20 mouse cellular contexts compared by ENCODE assay signal in genomic region chr10:75702494-75702893, GRCm38 (mm10). TPM values are rescaled to one million over a fixed set of nuclear protein-coding genes. Genes with fewer than 3 reads are reported as not detected.
DNase-seq lines count a peak whose midpoint lies in the region; ATAC-seq lines count a peak whose summit lies in the region.
"Had no signal": no experiment of that assay in that cellular context is flagged by ENCODE, and none has a peak within 500 bp of the region (broad histone marks: within the 10 kb centered on the region; RNA-seq: fewer than 3 reads in every experiment).

No protein-coding gene starts in this region.

- ATAC-seq in liver, embryonic 15.5 days (ENCODE audit: insufficient read depth): no peak
- no peak for ATAC-seq in frontal cortex, adult (ENCODE audit: low TSS enrichment)
- ATAC-seq: forebrain, embryonic 16.5 days had no signal

- peaks cover 81% of the 10 kb centered on the region for H3K4me1 ChIP-seq in liver, embryonic 15.5 days (replicated peaks)

- DNase-seq in cerebellum, adult 9-11 months: peak; percentile 31
- DNase-seq in cerebellum, adult 8-10 months: no peak
- DNase-seq in 416B (ENCODE audit: low read depth): peak; percentile 92
- DNase-seq in natural killer cell, adult 2 months (ENCODE audit: low spot score in 2 of 2): peak; percentile 7 to 40
- no peak for DNase-seq in right cerebral cortex, postnatal 14 days
- DNase-seq: adrenal gland, adult 2 months; adrenal gland, postnatal 36 days; cerebellum, adult 2 months; cerebellum, postnatal 25 days; gastrocnemius, adult 2 months; gastrocnemius, postnatal 25 days; heart, adult 11 months; heart, postnatal 36 days had no signal

- H3K9ac ChIP-seq in liver, embryonic 15.5 days: no peak overlapping the region; the same call in 1 of the 2 replicates
- H3K9ac ChIP-seq: embryonic facial prominence, embryonic 12.5 days; forebrain, embryonic 12.5 days; heart, embryonic 13.5 days; hindbrain, embryonic 15.5 days had no signal

- H3K4me3 ChIP-seq in liver, embryonic 15.5 days (replicated peaks): no peak overlapping the region
- H3K4me3 ChIP-seq: embryonic facial prominence, embryonic 12.5 days; forebrain, embryonic 12.5 days; gastrocnemius, adult 2 months; heart, embryonic 13.5 days; hindbrain, embryonic 15.5 days had no signal

- no peak overlapping the region for H3K4me2 ChIP-seq in liver, embryonic 15.5 days
- H3K4me2 ChIP-seq: embryonic facial prominence, embryonic 12.5 days; forebrain, embryonic 12.5 days; heart, embryonic 13.5 days; hindbrain, embryonic 15.5 days had no signal

- H3K27ac ChIP-seq in liver, embryonic 15.5 days (replicated peaks): peak overlapping the region; percentile 64
- H3K27ac ChIP-seq: embryonic facial prominence, embryonic 12.5 days; forebrain, embryonic 12.5 days; heart, embryonic 13.5 days; hindbrain, embryonic 15.5 days had no signal

- WGBS in liver, embryonic 15.5 days (ENCODE audit: insufficient replicate concordance): 49% methylated on average over 2 of the region's 2 CpGs

- no peaks in the 10 kb centered on the region for H3K27me3 ChIP-seq in liver, embryonic 15.5 days
- H3K27me3 ChIP-seq: embryonic facial prominence, embryonic 12.5 days; forebrain, embryonic 12.5 days; heart, embryonic 13.5 days; hindbrain, embryonic 15.5 days had no signal

- peaks cover 68% of the 10 kb centered on the region for H3K36me3 ChIP-seq in liver, embryonic 15.5 days (replicated peaks)

- no peaks in the 10 kb centered on the region for H3K9me3 ChIP-seq in liver, embryonic 15.5 days (replicated peaks)
- H3K9me3 ChIP-seq: embryonic facial prominence, embryonic 12.5 days; forebrain, embryonic 12.5 days; heart, embryonic 13.5 days; hindbrain, embryonic 15.5 days had no signal

RNA-seq across cellular contexts. Expression of gene Susd2, which starts 58.7 kb away (rescaled TPM):
- 1.9 and 2.0 TPM in 2 replicates for polyA plus RNA-seq in liver, embryonic 15.5 days (2015; fragmentation: Nextera tagmentation; extraction: Ambion mirVana)

Comparison
In these comparisons a context has a peak if more than half of its experiments do, and no peak if none do; other contexts are left out.
1. DNase-seq: peak in cerebellum, adult 9-11 months (single experiment), 416B (single experiment) and natural killer cell, adult 2 months (2 of 2); none in cerebellum, adult 8-10 months (single experiment) and right cerebral cortex, postnatal 14 days (single experiment).